Mouse (Mus musculus): ENCODE results near the gene Ogdhl.

DNA sequence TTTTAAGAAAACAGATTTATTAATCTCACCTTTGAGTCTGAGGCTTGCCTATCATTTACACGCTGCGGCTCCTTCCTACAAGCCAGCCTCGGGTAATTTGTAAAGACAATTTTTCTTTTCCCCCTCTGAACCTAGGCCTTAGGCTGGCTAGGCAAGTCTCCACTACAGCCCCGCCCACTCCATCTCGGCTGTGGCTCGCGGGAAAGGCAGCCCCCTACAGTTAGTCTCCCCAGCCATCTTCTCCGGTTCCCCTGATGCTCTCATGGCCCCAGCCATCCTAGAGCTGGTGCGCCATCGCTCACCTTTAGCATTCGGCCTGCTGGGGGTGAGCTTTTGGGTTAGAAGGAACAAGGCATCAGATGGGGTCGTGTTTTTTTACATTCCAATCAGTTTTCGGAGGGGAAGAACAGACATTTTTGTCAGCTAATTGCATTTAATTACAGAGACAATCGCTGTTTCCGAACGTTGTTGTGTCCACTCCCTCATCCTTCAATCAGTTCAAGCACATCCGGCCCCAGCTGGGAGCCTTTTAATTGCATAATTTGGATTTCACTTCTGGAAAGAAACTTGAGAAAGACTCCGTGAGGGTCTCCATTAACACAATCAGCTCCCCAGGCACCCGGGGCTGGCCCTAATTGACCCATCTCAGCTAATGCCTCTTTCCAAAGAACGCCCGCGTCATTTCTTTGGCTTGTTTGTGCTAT is 57.7 kb downstream of the Ogdhl start:
- TF ChIP-seq MYOD1 (IDR thresholded peaks at IDR 0.05; ENCODE audit: control insufficient read depth in 1 of 3, insufficient read length in 2 of 3, low read depth in 2 of 3) (no peak), POLR2AphosphoS2 (IDR thresholded peaks at IDR 0.05; ENCODE audit: insufficient read length, low read depth) (no peak), POLR2A (IDR thresholded peaks at IDR 0.05; ENCODE audit: insufficient read length, low read depth) (no peak)

Measured in myocyte (in vitro differentiated cells).